Mouse (Mus musculus) myocyte (in vitro differentiated cells): ENCODE results near the gene Olfr766-ps1.

ENCODE experiments used
- CEBPB ChIP-seq: IDR thresholded peaks from 2 replicates; pipeline ENCODE4 v1.6.1; 2011; ENCODE audit warnings: mild to moderate bottlenecking, moderate library complexity; ENCODE audit not compliant: poor library complexity, insufficient read depth, severe bottlenecking
- E2F4 ChIP-seq: IDR thresholded peaks from one replicate; pipeline ENCODE4 v1.6.1; 2011; ENCODE audit warnings: mild to moderate bottlenecking, control low read depth, moderate library complexity; ENCODE audit not compliant: insufficient read depth
- MAX ChIP-seq: IDR thresholded peaks from one replicate; pipeline ENCODE4 v1.6.1; 2011; ENCODE audit warnings: low read depth, mild to moderate bottlenecking, control low read depth
- MYOD1 ChIP-seq, 3 experiments: IDR thresholded peaks; one replicate each; pipeline ENCODE4 v1.6.1; 2011; ENCODE audit warnings: control low read depth in 2 of 3, low read depth in 2 of 3, mild to moderate bottlenecking in 2 of 3, moderate library complexity in 1 of 3; ENCODE audit not compliant: insufficient read length in 2 of 3, control insufficient read depth in 1 of 3
- MYOG ChIP-seq, 3 experiments: IDR thresholded peaks; one replicate each; pipeline ENCODE4 v1.6.1; 2011; ENCODE audit warnings: control low read depth in 2 of 3, low read depth in 2 of 3, mild to moderate bottlenecking in 2 of 3; ENCODE audit not compliant: insufficient read length in 2 of 3, control insufficient read depth in 1 of 3, insufficient read depth in 1 of 3
- POLR2A ChIP-seq: IDR thresholded peaks from one replicate; pipeline ENCODE4 v1.6.1; 2011; ENCODE audit warnings: low read depth, mild to moderate bottlenecking, control low read depth, moderate library complexity; ENCODE audit not compliant: insufficient read length
- POLR2AphosphoS2 ChIP-seq: IDR thresholded peaks from one replicate; pipeline ENCODE4 v1.6.1; 2011; ENCODE audit warnings: low read depth, control low read depth; ENCODE audit not compliant: insufficient read length
- SRF ChIP-seq: IDR thresholded peaks from one replicate; pipeline ENCODE4 v1.6.1; 2011; ENCODE audit warnings: low read depth; ENCODE audit not compliant: control insufficient read depth, insufficient read length
- TCF12 ChIP-seq: IDR thresholded peaks from one replicate; pipeline ENCODE4 v1.6.1; 2011; ENCODE audit warnings: mild to moderate bottlenecking, control low read depth; ENCODE audit not compliant: poor library complexity, insufficient read depth, severe bottlenecking
- TCF3 ChIP-seq: IDR thresholded peaks from one replicate; pipeline ENCODE4 v1.6.1; 2011; ENCODE audit warnings: low read depth, control low read depth; ENCODE audit not compliant: insufficient read length
- USF1 ChIP-seq: IDR thresholded peaks from one replicate; pipeline ENCODE4 v1.6.1; 2011; ENCODE audit warnings: low read depth, mild to moderate bottlenecking, control low read depth, moderate library complexity

DNA sequence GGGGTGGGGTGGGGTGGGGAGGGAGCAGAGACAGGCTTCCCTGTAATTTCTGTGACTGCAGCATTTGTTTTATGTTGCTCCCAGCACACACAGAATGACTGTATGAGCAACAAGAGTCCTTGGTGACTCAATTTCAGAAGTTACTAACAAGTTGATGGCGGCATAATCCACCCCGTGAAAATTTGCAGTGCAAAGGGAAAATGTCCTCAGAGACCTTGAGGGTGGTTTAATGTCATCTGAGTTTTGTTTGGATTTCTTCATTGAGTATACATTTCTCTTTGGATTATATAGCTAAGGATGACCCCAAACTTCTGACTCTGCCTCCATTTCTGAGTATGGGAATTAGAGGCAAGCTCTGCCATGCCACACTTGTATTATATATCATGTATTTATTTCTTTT, 49.0 kb upstream of the Olfr766-ps1 start, which contains the start of gene Olfr769:
- TF ChIP-seq MYOG (IDR thresholded peaks at IDR 0.05; ENCODE audit: control insufficient read depth in 1 of 3, insufficient read depth in 1 of 3, insufficient read length in 2 of 3, low read depth in 2 of 3) (no peak), POLR2A (no peak), USF1 (no peak), MYOD1 (IDR thresholded peaks at IDR 0.05; ENCODE audit: control insufficient read depth in 1 of 3, insufficient read length in 2 of 3, low read depth in 2 of 3) (no peak), MAX (no peak), TCF12 (no peak), E2F4 (no peak), TCF3 (no peak), POLR2AphosphoS2 (no peak), SRF (no peak), CEBPB (no peak)
